10 mouse cellular contexts compared by ENCODE assay signal in the genomic region with DNA sequence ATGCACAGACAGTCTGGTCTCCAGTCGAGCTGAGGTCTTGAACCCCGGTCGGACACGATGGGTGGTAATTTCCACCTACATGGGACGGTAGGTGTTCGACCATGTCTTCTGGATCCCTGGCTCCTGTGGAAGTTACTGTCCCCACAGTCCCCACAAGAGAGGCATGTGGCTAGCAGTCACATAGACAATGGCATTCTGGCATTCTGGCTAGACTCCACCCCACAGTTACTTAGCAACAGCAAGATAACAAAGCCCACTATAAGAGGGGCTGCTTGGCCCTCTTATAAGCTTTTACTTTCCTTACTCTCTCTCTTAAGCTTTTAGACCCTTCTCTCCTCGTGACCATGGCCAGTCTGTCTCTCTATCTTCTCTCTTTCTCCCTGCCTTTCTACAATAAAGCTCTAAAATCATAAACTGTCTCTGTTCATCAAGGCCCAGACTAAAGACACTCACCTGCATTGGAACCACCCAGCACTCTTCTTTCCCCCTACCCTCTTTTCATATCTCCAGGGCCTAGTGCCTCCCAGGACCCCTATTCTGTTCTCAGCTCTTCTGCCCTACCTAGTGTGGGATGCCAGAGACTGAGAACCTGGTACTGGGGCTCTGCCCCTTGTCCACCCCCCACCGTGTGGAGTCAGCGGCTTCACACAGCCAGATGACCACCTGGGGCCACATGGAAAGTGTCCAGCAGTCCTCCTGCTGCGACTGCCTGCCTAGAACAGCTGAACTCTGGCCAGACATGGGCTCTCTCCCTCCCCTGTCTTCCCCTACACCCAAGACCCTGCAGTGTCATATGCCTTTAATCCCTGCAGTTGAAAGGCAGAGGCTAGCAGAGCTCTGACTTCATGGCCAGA. TPM values are rescaled to one million over a fixed set of nuclear protein-coding genes. Genes with fewer than 3 reads are reported as not detected.
DNase-seq lines count a peak whose midpoint lies in the region; ATAC-seq lines count a peak whose summit lies in the region.
"Had no signal": no experiment of that assay in that cellular context is flagged by ENCODE, and none has a peak within 500 bp of the region (broad histone marks: within the 10 kb centered on the region; RNA-seq: fewer than 3 reads in every experiment).

No protein-coding gene starts in this region.

- no peak overlapping the region for H3K9ac ChIP-seq in kidney, embryonic 15.5 days
- H3K9ac ChIP-seq in hindbrain, embryonic 11.5 days (ENCODE audit: low read depth, low read length) = no peak overlapping the region
- H3K9ac ChIP-seq in neural tube, embryonic 12.5 days = no peak overlapping the region

- no peak overlapping the region for H3K27ac ChIP-seq in kidney, embryonic 15.5 days
- H3K27ac ChIP-seq in hindbrain, embryonic 11.5 days (ENCODE audit: low read depth, low read length) = no peak overlapping the region
- H3K27ac ChIP-seq in neural tube, embryonic 12.5 days = no peak overlapping the region

- H3K9me3 ChIP-seq in kidney, embryonic 15.5 days (replicated peaks) = no peaks in the 10 kb centered on the region
- no peaks in the 10 kb centered on the region for H3K9me3 ChIP-seq in hindbrain, embryonic 11.5 days (ENCODE audit: control insufficient read depth, low read length)
- H3K9me3 ChIP-seq in neural tube, embryonic 12.5 days = no peaks in the 10 kb centered on the region
- H3K9me3 ChIP-seq: megakaryocyte, embryonic 14.5 days had no signal

- H3K4me3 ChIP-seq in kidney, embryonic 15.5 days (replicated peaks) = no peak overlapping the region
- no peak overlapping the region for H3K4me3 ChIP-seq in hindbrain, embryonic 11.5 days (ENCODE audit: low read depth, low read length)
- H3K4me3 ChIP-seq in neural tube, embryonic 12.5 days = no peak overlapping the region
- H3K4me3 ChIP-seq: megakaryocyte, embryonic 14.5 days had no signal

- no peaks in the 10 kb centered on the region for H3K27me3 ChIP-seq in kidney, embryonic 15.5 days
- no peaks in the 10 kb centered on the region for H3K27me3 ChIP-seq in hindbrain, embryonic 11.5 days (ENCODE audit: control insufficient read depth, insufficient read depth, low read length)
- H3K27me3 ChIP-seq in neural tube, embryonic 12.5 days (replicated peaks) = no peaks in the 10 kb centered on the region
- H3K27me3 ChIP-seq: megakaryocyte, embryonic 14.5 days had no signal

- no peak for ATAC-seq in kidney, embryonic 15.5 days (replicated peaks; ENCODE audit: low FRiP score)
- peak; percentile 62 for ATAC-seq in hindbrain, embryonic 11.5 days (ENCODE audit: low FRiP score)
- 0 out of 2 replicates have a peak, but pooled peaks have one; percentile 33 for ATAC-seq in neural tube, embryonic 12.5 days (ENCODE audit: low FRiP score, low read depth)

- no peak overlapping the region for H3K4me2 ChIP-seq in kidney, embryonic 15.5 days
- H3K4me2 ChIP-seq in hindbrain, embryonic 11.5 days (replicated peaks; ENCODE audit: low read depth, low read length) = no peak overlapping the region
- no peak overlapping the region for H3K4me2 ChIP-seq in neural tube, embryonic 12.5 days (replicated peaks)

- no peaks in the 10 kb centered on the region for H3K36me3 ChIP-seq in kidney, embryonic 15.5 days
- H3K36me3 ChIP-seq in hindbrain, embryonic 11.5 days (ENCODE audit: control insufficient read depth, insufficient read depth, low read length) = no peaks in the 10 kb centered on the region
- H3K36me3 ChIP-seq in neural tube, embryonic 12.5 days = no peaks in the 10 kb centered on the region

- 81% methylated on average over 10 of the region's 10 CpGs for WGBS in kidney, embryonic 15.5 days
- 47% methylated on average over 10 of the region's 10 CpGs for WGBS in hindbrain, embryonic 11.5 days
- WGBS in neural tube, embryonic 12.5 days = 60% methylated on average over 10 of the region's 10 CpGs

- H3K4me1 ChIP-seq in kidney, embryonic 15.5 days = peaks cover 23% of the 10 kb centered on the region
- no peaks in the 10 kb centered on the region for H3K4me1 ChIP-seq in hindbrain, embryonic 11.5 days (replicated peaks; ENCODE audit: control insufficient read depth, insufficient read depth, low read length)
- H3K4me1 ChIP-seq in neural tube, embryonic 12.5 days = peaks cover 16% of the 10 kb centered on the region

- peak; percentile 74 for DNase-seq in kidney, adult 18-20 months
- peak; percentile 27 for DNase-seq in hindbrain, embryonic 11.5 days (ENCODE audit: low spot score)
- peak; percentile 84 to 87 for DNase-seq in kidney, adult 8-10 months
- DNase-seq in frontal cortex, postnatal 25 days (ENCODE audit: low spot score in 2 of 2) = no peak
- no peak for DNase-seq in ovary, adult 18-20 months (ENCODE audit: low spot score)
- DNase-seq: adrenal gland, postnatal 25 days; right cerebral cortex, postnatal 14 days had no signal

RNA-seq across cellular contexts. Expression of gene P3h2, which starts 28.1 kb away (rescaled TPM):
- polyA plus RNA-seq in kidney, embryonic 15.5 days (2015; fragmentation: Nextera tagmentation; extraction: Ambion mirVana) = 7.5 and 8.7 TPM in 2 replicates
- 1.8 and 2.8 TPM in 2 replicates for polyA plus RNA-seq in hindbrain, embryonic 11.5 days (2014; fragmentation: Nextera tagmentation; extraction: Ambion mirVana)
- polyA plus RNA-seq in neural tube, embryonic 12.5 days (2016; fragmentation: Nextera tagmentation; extraction: Ambion mirVana) = 2.1 and 2.9 TPM in 2 replicates

Comparison
In these comparisons a context has a peak if more than half of its experiments do, and no peak if none do; other contexts are left out.
1. DNase-seq: peak in kidney, adult 18-20 months (single experiment), hindbrain, embryonic 11.5 days (single experiment) and kidney, adult 8-10 months (2 of 2); none in frontal cortex, postnatal 25 days (0 of 2) and ovary, adult 18-20 months (single experiment).